Mouse (Mus musculus) forebrain, embryonic 10.5 days (tissue): ENCODE results near the gene Gtf2a2. TPM values are rescaled to one million over a fixed set of nuclear protein-coding genes. Genes with fewer than 3 reads are reported as not detected.

Experiments
- DNase-seq: peaks from one replicate; pipeline ENCODE4 v3.0.0-alpha.2; 2017; ENCODE audit warnings: low spot score; ENCODE audit errors: extremely low spot score
- H3K27ac ChIP-seq: fragments of 300-500 bp; sonication (generic); 2 replicates; pipeline ENCODE4 v1.5.1; 2016; ENCODE audit warnings: mild to moderate bottlenecking
- H3K27me3 ChIP-seq: fragments of 300-500 bp; sonication (generic); 2 replicates; pipeline ENCODE4 v1.6.1; 2016; ENCODE audit warnings: mild to moderate bottlenecking; ENCODE audit not compliant: poor library complexity, severe bottlenecking
- H3K36me3 ChIP-seq: fragments of 300-500 bp; sonication (generic); replicated peaks from 2 replicates; pipeline ENCODE4 v1.6.1; 2016; ENCODE audit warnings: mild to moderate bottlenecking, moderate library complexity
- H3K4me1 ChIP-seq: fragments of 300-500 bp; sonication (generic); 2 replicates; pipeline ENCODE4 v1.6.1; 2016
- H3K4me3 ChIP-seq: fragments of 300-500 bp; sonication (generic); 2 replicates; pipeline ENCODE4 v1.5.1; 2016; ENCODE audit warnings: mild to moderate bottlenecking, moderate library complexity
- H3K9me3 ChIP-seq: fragments of 300-500 bp; sonication (generic); 2 replicates; pipeline ENCODE4 v1.6.1; 2016; ENCODE audit warnings: mild to moderate bottlenecking, moderate library complexity
- WGBS: fragments of 180-500 bp; shearing (Covaris S2); methylation state at CpG from one replicate; pipeline ENCODE4 v1.1.7; 2016; 5-methylcytosine and 5-hydroxymethylcytosine counted together
- polyA plus RNA-seq: library from polyadenylated mRNA; unstranded; fragments of >200 nt; fragmentation: Nextera tagmentation; extraction: Ambion mirVana; gene quantifications from 2 replicates; pipeline ENCODE4 v1.2.1, GENCODE M21; 2016

Gtf2a2 gene
- 208 and 210 TPM in 2 replicates for polyA plus RNA-seq

DNA sequence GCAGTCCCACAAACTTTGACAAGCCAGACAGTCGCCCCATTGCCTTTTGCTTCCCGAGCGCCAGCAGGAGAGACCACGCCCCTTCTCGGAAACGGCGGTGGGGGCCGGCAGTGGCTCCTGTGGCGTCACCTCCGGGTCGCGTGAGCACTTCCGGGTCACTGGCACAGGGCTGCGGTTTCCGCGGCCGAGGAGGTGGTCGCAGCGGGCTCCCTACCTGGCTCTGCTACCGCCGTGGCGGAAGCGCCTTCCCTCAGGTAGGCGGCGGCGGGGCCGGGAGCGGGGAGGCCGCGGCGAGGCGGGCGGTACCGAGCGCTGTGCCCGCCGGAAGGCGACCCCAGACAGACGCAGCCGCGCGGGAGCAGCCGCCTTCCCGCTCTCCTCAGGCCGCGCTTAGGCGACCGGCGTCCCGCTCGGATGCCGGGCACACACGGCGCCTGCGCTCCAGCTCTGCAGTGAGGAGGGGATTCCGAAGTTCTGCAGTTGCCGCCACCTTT, at the start of gene Gtf2a2:
Gene Gtf2a2, plus strand, starts transcription at position 143 of the 494 bp plus-strand sequence.
- peak; percentile 93 for DNase-seq
- Histone ChIP-seq H3K4me1 (peaks cover 21% of the 10 kb centered on the region), H3K9me3 (no peaks in the 10 kb centered on the region), H3K27ac (peak within 1 kb of the TSS; percentile 97), H3K36me3 (peaks cover 57% of the 10 kb centered on the region), H3K4me3 (peak within 1 kb of the TSS; percentile 93), H3K27me3 (no peaks in the 10 kb centered on the region)
- 0% methylated on average over 55 of the region's 57 CpGs for WGBS

DNA sequence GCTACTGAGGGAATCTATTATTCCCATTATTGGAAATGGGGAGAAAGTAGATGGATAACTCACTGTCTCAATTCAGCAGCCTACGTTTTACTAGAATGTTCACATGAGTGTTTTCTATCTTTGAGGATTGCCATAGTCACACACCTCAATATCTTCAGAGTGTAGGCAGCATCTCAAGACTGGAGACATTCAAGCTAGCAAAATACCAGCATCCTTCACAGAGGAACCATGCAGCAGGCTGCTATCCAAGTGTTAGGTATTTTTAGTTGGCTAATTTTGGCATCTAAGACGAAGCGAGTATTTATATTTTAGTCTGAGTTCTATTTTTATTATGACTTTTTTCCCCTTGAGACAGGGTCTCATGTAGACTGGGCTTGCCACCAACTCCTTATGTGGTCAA, 48.0 kb upstream of the Gtf2a2 start:
- Histone ChIP-seq H3K9me3 (0 out of 2 replicates have a peak, but pooled peaks cover 5% of the 10 kb centered on the region), H3K36me3 (no peaks in the 10 kb centered on the region), H3K27ac (no peak overlapping the region), H3K27me3 (no peaks in the 10 kb centered on the region), H3K4me3 (no peak overlapping the region), H3K4me1 (no peaks in the 10 kb centered on the region)
- WGBS: 91% methylated on average over 3 of the region's 3 CpGs
- DNase-seq: no peak

DNA sequence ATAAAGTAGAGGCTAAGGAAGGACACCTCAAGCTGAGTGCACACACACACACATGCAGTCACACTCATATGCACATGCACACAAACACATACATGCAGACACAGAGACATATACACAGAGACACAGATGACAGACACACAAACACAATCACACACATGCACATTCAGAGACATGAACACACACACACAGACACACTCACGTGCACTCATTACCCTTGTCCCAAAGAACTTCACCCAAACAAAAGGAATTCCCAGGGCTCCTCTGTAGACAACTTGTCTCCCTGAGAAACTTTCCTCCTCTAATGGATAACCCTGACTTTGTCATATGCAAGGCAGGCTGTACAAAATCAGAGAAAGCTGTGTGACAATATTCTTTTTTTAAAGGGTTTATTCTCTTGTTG, 26.8 kb upstream of the Gtf2a2 start:
- Histone ChIP-seq H3K4me1 (peaks cover 8% of the 10 kb centered on the region), H3K27ac (no peak overlapping the region), H3K4me3 (no peak overlapping the region), H3K36me3 (no peaks in the 10 kb centered on the region), H3K27me3 (no peaks in the 10 kb centered on the region), H3K9me3 (no peaks in the 10 kb centered on the region)
- no peak for DNase-seq
- 80% methylated on average over 1 of the region's 1 CpGs for WGBS

- Histone ChIP-seq H3K36me3 (peaks cover 3% of the 10 kb centered on the region), H3K4me3 (no peak overlapping the region), H3K4me1 (peaks cover 14% of the 10 kb centered on the region), H3K27me3 (no peaks in the 10 kb centered on the region), H3K27ac (no peak overlapping the region), H3K9me3 (no peaks in the 10 kb centered on the region)
- WGBS: 84% methylated on average over 10 of the region's 10 CpGs
- no peak for DNase-seq
Measured at GRCm38 (mm10) chr9:69986063-69986462, 26.3 kb upstream of the Gtf2a2 start.

DNA sequence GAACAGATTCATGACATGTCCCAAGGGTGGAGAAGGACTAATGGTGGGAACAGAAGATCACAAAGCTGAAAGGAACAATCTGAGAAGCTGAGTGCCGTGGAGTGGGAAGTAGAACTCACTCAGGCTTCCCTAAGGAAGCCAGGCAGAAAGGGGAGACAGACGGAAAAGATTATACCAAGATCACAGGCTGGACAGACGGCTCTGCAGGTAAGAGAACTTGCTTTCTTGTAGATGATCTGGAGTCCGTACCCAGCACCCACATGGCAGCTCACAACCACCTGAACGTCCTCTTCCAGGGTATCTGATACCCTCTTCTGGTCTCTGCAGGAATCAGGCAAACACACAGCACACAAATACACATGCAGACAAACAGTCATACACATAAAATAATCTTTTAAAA, 25.8 kb upstream of the Gtf2a2 start:
- DNase-seq: no peak
- H3K27me3 ChIP-seq: no peaks in the 10 kb centered on the region

DNA sequence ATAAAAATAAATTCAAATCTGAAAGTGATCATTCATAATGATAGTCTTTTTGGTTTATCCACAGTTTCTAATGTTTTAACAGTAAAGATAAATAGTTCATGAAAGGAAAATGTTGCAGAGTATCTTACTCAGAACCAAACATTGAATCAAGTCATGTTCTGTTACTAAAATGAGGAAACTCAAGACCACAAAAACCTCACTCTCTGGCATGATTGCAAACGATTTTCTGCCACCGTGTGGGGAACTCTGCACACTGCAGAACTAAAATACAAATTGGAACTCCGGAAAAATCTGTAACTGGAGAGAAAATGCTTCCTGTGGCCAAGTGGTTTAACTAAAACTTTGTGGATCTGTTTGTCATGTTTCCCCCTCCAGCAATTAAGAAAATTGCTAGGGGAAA, 24.8 kb upstream of the Gtf2a2 start:
- 3% methylated on average over 3 of the region's 3 CpGs for WGBS
- Histone ChIP-seq H3K4me3 (no peak overlapping the region), H3K36me3 (peaks cover 18% of the 10 kb centered on the region), H3K4me1 (peaks cover 22% of the 10 kb centered on the region), H3K9me3 (no peaks in the 10 kb centered on the region), H3K27ac (no peak overlapping the region), H3K27me3 (no peaks in the 10 kb centered on the region)
- peak; percentile 45 for DNase-seq

More for the DNA sequence above, 25.8 kb upstream of the Gtf2a2 start:
- Histone ChIP-seq H3K9me3 (no peaks in the 10 kb centered on the region), H3K36me3 (peaks cover 8% of the 10 kb centered on the region), H3K4me1 (peaks cover 19% of the 10 kb centered on the region), H3K4me3 (no peak overlapping the region), H3K27ac (no peak overlapping the region)
- 88% methylated on average over 5 of the region's 5 CpGs for WGBS

DNA sequence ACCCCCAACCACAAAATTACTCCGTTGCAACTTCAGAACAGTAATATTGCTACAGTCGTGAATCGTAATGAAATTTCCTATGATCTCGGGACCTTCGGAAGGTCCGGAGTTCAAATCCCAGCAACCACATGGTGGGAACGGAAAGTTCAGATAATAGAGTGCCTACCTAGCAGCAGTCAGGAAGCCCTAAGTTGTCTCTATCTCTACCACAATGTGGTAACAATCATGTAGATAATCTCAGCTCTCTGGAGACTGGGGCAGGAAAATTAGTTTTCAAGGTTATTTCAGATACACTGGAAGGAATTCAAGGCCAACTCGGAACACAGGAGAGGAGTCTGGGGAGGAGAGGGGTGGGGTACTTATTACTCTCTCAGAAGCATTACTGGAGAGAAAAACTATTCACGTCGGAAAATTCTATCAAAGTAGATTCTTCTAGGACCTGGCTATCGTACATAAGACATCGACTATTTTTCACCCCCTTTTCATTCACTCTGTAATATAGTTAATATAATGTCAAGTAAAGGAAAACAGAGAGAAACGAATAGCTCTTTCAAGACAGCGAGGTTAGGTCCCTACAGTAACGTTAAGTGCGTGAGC, 23.5 kb upstream of the Gtf2a2 start:
- 45% methylated on average over 16 of the region's 16 CpGs for WGBS

DNA sequence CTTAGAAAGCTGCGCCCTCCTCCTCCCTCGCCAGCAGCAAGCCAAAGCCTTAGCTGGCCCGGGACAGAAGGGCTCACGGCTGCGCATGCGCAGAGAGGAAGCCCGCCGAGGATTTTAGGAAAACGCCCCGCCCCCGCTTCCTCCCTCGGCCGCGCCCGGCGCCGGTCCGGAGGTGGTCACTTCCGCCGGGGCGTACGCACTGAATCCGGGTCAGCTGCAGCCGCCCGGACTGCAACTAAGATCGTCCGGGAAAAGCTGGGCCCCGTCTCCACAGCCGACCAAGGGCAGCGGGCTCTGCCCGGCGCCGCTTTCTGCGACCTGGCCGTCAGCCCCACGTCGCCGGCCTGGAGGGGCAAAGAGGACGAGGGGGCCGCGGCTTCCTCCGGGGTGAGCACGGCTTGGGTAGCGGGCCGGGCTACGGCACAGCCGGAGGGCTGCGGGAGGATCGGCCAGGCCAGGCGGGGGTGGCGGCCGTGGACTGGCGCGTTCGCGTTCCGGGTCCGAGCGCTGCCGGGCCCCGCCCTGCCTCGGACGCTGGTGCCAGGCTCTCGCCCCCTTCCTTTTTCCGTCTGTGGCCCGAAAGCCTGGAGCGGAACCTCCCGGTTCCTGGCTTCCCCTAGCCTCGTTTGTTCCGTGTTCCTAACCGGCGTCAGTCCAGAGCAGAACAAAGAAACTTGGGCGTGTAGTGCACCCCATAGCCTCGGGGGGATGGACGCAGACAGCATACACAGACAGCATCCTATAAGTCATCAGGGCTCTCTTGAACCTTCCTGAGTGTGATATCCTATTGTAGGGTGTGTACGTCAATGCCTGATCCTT, 22.8 kb upstream of the Gtf2a2 start, which contains the start of gene Bnip2:
Gene Bnip2, plus strand, starts transcription at position 164 of the 819 bp plus-strand sequence.
- DNase-seq: peak; percentile 96
- Histone ChIP-seq H3K36me3 (peaks cover 27% of the 10 kb centered on the region), H3K4me1 (peaks cover 22% of the 10 kb centered on the region), H3K27me3 (no peaks in the 10 kb centered on the region), H3K9me3 (no peaks in the 10 kb centered on the region), H3K4me3 (peak within 1 kb of the TSS; percentile 78), H3K27ac (peak within 1 kb of the TSS; percentile 96)
- WGBS: under 1% methylated on average over 76 of the region's 76 CpGs

More for the DNA sequence above, 23.5 kb upstream of the Gtf2a2 start:
- Histone ChIP-seq H3K4me1 (peaks cover 22% of the 10 kb centered on the region), H3K4me3 (peak overlapping the region; percentile 78), H3K27me3 (no peaks in the 10 kb centered on the region), H3K27ac (peak overlapping the region; percentile 96), H3K36me3 (peaks cover 23% of the 10 kb centered on the region), H3K9me3 (no peaks in the 10 kb centered on the region)
- no peak for DNase-seq

DNA sequence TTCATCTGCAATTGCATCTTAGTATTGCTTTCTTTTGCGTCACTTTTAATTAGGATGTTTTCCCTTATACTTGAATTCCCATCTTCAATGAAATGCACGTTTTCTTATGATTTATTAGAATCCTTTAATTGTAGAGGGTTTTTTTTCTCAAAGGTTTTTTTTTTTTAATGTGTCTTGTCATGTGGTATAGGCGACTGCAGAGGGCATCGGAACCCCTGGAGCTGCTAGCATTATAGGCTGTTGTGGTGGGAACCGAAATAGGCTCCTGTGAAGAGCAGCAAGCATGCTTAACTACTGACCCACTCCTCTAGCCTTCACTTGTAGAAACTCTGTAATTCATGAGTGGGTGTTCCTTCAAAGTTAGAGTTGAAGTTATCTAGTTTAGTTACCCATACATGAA, 22.0 kb upstream of the Gtf2a2 start:
- no peaks in the 10 kb centered on the region for H3K9me3 ChIP-seq
- peaks cover 36% of the 10 kb centered on the region for H3K36me3 ChIP-seq
- peaks cover 22% of the 10 kb centered on the region for H3K4me1 ChIP-seq
- DNase-seq: no peak
- WGBS: 20% methylated on average over 5 of the region's 5 CpGs
- peak overlapping the region; percentile 96 for H3K27ac ChIP-seq
- H3K4me3 ChIP-seq: peak overlapping the region; percentile 78
- no peaks in the 10 kb centered on the region for H3K27me3 ChIP-seq

DNA sequence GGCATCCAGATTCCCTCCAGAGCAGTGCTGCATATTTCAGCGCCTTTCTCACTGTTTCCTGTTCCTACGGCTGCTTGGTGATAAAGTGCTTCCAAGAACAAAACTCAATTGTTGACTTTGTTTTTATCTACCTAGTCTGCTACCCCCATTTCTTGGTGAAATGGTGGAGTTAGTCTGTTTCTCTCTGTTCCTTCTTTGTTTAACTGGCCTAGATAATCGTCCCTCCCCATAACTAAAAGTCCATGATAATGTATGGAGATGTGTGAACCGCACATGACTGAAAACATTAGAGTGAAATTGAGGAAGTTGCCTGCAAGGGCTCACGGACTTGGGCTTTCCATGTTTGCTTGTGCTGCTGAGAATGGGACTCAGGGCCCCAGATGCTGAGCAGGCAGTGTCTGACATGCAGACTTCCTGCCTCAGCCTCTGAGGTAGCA, 19.5 kb upstream of the Gtf2a2 start:
- Histone ChIP-seq H3K4me3 (no peak overlapping the region), H3K4me1 (peaks cover 22% of the 10 kb centered on the region), H3K27me3 (no peaks in the 10 kb centered on the region), H3K36me3 (peaks cover 59% of the 10 kb centered on the region), H3K27ac (no peak overlapping the region), H3K9me3 (no peaks in the 10 kb centered on the region)
- no peak for DNase-seq
- 88% methylated on average over 5 of the region's 5 CpGs for WGBS

DNA sequence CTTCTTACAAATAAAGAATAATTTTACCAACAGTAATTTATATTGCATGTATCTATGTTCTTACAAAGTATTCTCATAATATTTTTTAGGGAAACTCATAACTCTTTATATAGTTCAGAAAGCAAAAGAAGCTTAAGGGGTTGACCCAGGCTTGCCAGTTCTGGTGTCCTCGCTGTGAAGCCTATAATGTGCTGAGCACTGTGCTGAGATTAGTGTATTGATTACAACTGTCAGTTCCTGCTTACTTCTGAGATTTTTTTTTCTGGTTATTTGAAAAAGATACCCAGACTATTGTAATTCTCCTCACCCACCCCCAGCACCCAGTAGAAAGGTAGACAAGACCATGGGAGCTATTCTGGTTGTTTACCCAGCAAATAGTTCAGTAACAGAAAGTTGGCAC, 18.9 kb upstream of the Gtf2a2 start:
- H3K36me3 ChIP-seq: peaks cover 65% of the 10 kb centered on the region
- H3K4me1 ChIP-seq: peaks cover 22% of the 10 kb centered on the region
- H3K9me3 ChIP-seq: no peaks in the 10 kb centered on the region
- no peak overlapping the region for H3K27ac ChIP-seq
- DNase-seq: no peak
- H3K4me3 ChIP-seq: no peak overlapping the region
- WGBS: 91% methylated on average over 1 of the region's 1 CpGs
- H3K27me3 ChIP-seq: no peaks in the 10 kb centered on the region

DNA sequence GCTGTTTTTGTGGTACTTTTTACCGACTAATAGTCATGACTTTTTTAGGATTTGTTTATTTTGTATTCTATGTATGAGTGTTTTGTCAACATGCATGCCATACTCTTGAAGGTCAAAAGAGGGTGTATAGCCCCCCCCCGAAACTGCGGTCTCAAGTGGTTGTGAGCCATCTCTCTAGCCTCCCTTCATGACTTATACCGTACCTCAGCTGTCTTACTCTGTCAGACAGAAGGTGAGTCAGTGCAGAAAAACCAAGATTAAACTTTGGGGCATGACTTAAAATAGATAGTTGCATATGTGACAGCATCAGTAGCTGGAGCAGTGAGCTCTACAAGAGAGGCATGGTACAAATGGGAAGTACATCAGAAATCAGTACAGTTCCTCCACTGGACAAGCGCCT, 17.8 kb upstream of the Gtf2a2 start:
- Histone ChIP-seq H3K36me3 (peaks cover 76% of the 10 kb centered on the region), H3K27me3 (no peaks in the 10 kb centered on the region), H3K27ac (no peak overlapping the region), H3K4me1 (peaks cover 18% of the 10 kb centered on the region), H3K4me3 (no peak overlapping the region), H3K9me3 (no peaks in the 10 kb centered on the region)
- DNase-seq: no peak
- 92% methylated on average over 5 of the region's 5 CpGs for WGBS

GRCm38 (mm10) chr9:69999318-69999717, 13.0 kb upstream of the Gtf2a2 start:
- Histone ChIP-seq H3K36me3 (peaks cover 98% of the 10 kb centered on the region), H3K27me3 (no peaks in the 10 kb centered on the region), H3K4me1 (no peaks in the 10 kb centered on the region), H3K9me3 (no peaks in the 10 kb centered on the region), H3K27ac (no peak overlapping the region), H3K4me3 (no peak overlapping the region)
- WGBS: 79% methylated on average over 1 of the region's 1 CpGs
- DNase-seq: no peak
